Mouse (Mus musculus) left cerebral cortex, adult 2 months (tissue): ENCODE results near the gene Sphk2. TPM values are rescaled to one million over a fixed set of nuclear protein-coding genes. Genes with fewer than 3 reads are reported as not detected.

ENCODE experiments used
- DNase-seq, 2 experiments: peaks; one replicate each; pipeline ENCODE4 v3.0.0; 2021 to 2022; ENCODE audit warnings: low spot score in 2 of 2, mixed read lengths in 1 of 2; ENCODE audit errors: extremely low spot score in 1 of 2
- H3K27ac ChIP-seq: fragments of 200-600 bp; 2 replicates; pipeline ENCODE4 v1.8.1; 2022
- H3K4me3 ChIP-seq: fragments of 200-600 bp; 2 replicates; pipeline ENCODE4 v1.8.1; 2022
- CTCF ChIP-seq: fragments of 200-600 bp; IDR thresholded peaks from 2 replicates; pipeline ENCODE4 v1.8.1; 2022; ENCODE audit warnings: antibody characterized with exemption, mild to moderate bottlenecking, moderate library complexity
- intact Hi-C: fragments of 180-260 bp; cut with DNase I; formaldehyde crosslinking; loops from one replicate; pipeline ENCODE4 v1.15.1; 2025
- total RNA-seq, 2 experiments: library from RNA; stranded (reverse); gene quantifications; 2 replicates each; pipeline ENCODE4 v1.2.3; 2021

The Sphk2 gene
- total RNA-seq, 2 experiments from 2014 or later, result 30.8 to 34.4 TPM

DNA sequence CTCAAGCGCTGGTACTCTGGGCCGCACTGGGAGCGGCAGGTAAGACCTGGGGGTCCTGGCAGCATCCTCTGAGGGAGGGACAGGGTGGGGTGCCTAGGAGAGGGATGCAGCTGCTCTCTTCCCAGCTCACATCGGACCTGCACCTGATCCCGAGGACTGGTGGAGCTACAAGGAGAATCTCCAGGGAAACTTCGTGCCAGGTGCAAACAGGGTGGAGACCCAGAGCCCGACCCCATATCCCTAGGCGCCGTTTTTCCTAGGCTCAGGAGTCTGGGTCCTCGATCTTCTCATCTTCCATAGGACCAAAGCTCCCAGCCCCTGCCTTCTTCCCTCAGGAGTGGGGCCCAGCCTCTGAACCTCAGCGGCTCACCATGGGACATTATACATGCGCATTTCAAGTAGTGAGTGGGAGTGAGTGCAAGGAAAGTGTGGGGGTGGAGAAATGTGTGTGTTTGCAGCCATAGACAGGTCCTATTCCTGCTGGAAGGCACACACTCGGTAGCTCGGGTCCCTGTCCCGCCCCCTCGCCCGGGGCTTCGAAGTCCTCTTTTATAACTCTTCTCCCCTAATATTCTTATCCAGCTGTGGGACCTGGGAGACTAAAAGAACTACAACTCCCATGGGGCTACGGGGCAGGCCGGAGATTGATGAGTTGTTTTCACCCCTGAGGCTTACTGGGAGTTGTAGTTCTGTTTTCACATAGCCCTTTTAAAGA, 17.3 kb downstream of the Sphk2 start:
- intact Hi-C loops, result no loop called here
- peak overlapping the region; percentile 66 for H3K4me3 ChIP-seq
- peak; percentile 69 to 82 for DNase-seq
- no peak for TF ChIP-seq CTCF
- H3K27ac ChIP-seq, result peak overlapping the region; percentile 98

DNA sequence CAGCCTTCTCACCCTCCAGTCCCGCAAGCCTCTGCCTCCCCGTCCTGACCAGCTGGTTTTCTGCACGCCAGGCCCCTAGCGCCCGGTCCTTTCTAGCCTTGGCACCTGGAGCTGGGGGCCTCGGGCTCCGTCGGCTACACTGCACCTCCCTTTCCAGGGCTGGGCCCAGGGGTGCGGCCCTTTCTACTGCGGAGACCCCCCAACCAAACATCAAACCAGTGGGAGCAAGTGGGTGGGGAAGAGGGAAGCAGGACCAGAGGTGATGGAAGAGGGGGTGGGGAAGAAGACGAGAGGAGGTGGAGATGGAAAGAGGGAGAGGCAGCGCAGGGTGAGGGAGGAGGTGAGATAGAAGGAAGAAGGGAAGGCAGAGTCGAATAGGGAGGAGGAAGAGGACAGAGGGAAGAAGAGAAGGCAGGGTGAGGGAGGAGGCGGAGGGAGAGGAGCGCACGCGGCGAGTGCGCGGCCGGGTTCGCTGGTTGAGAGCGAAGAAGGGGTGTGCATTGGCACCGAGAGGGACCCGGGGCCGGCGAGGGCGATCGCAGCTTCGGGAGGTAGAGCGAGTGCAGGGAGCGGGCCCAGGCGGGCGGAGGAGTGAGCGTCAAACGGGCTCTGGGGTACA, 18.2 kb downstream of the Sphk2 start, which contains the start of gene Car11:
TSS of gene Car11 (plus strand) at position 321 of the 619 bp plus-strand sequence.
- intact Hi-C loops, result no loop called here
- Histone ChIP-seq H3K27ac (peak within 1 kb of the TSS; percentile 98), H3K4me3 (peak within 1 kb of the TSS; percentile 66)
- no peak for TF ChIP-seq CTCF
- peak in 1 of 2 experiments; percentile 56 for DNase-seq

DNA sequence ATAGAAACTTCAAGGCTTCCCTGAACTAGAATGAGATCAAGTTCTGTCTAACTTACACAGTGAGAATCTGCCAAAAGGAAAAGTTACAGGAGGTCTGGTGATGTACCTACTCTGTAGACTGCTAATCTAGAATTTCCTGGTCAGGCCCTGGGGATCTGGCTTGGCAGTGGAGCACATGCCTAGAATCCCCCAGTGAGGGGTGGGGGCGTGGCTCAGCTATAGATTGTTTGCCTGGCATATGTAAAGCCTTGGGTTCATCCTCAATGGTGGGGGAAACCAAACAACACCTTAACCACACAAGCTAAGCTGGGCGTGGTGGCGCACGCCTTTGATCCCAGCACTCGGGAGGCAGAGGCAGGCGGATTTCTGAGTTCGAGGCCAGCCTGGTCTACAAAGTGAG, 19.9 kb downstream of the Sphk2 start:
- intact Hi-C loops, result no loop called here

DNA sequence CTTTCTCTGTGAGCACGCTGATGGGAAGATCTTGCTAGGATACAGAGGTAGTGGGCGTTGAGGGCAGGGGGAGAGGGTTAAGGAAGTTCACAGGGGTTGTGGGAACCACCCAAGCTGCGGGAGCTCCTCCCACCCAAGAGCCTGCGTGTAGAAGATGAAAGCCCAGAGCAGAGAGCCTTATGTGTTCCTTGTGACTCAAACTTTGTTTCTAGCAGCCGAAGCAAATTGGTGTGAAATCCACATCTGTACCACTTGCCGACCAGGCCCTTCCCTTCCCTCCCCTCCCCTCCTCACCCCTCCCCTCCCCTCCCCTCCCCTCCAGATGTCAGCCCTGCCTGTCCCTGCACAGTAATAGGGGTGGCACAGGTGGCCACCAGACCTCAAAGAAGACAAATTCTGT, 22.7 kb downstream of the Sphk2 start:
- no peak for DNase-seq
- no peak overlapping the region for H3K4me3 ChIP-seq
- intact Hi-C loops, result no loop called here
- TF ChIP-seq CTCF, result no peak
- H3K27ac ChIP-seq, result no peak overlapping the region

More for the DNA sequence above, 19.9 kb downstream of the Sphk2 start:
- TF ChIP-seq CTCF, result no peak
- no peak for DNase-seq
- H3K4me3 ChIP-seq, result no peak overlapping the region
- no peak overlapping the region for H3K27ac ChIP-seq

DNA sequence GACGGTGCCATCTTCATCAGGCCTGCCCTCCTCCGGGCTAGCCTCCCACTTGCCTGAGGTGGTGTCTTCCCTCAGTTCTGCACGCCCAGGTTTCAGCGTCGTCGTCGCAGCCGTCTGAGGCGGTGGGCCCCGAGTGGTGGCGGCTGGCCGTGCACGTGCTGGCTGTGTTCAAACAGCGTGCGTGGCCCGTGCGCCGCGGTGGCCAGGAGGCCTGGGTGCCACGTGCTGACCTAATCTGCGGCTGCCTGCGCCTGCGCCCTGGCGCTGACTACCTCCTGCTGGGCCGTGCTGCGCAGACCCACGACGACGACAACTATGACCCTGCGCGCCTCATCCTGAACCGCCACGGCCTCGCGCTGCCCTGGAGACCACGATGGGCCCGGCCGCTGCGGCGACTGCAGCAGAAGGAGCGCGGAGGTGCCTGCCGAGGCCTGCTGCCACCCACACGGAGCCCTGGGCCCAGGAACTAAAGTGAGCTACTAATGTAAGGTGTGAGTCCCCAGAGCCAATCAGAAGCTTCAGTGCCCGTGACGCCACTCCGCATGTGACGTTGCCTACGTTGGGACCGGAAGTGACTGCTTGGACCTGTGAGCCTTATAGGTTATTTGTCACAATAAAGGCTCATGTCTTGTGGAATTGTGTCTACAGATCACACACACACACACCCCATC, 23.7 kb downstream of the Sphk2 start, which contains the start of gene Sec1:
TSS of gene Sec1 (minus strand) at position 482 of the 671 bp plus-strand sequence.
- TF ChIP-seq CTCF, result no peak
- Histone ChIP-seq H3K4me3 (no peak within 1 kb of the TSS), H3K27ac (no peak within 1 kb of the TSS)
- intact Hi-C loops, result no loop called here
- DNase-seq, result no peak

DNA sequence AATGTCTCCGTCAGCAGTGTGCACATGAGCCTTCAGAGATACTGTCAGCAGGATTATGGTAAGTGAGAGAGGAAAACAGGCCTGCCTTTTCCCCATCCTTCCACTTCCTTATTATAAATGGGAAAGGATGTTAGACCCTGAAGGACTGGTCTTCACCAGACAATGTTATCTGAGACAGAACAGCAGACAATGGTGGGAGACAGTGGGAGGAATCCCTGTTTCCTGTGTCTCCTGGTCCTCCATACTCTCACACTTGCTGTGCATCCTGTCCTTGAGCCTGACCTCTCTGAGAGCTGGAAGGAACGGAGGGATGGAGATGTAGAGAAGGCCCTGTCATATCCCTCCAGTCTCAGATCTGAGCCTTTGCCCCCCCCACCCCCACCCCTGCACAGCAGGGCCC, 25.4 kb downstream of the Sphk2 start:
- intact Hi-C loops, result no loop called here
- TF ChIP-seq CTCF, result no peak
- no peak for DNase-seq

DNA sequence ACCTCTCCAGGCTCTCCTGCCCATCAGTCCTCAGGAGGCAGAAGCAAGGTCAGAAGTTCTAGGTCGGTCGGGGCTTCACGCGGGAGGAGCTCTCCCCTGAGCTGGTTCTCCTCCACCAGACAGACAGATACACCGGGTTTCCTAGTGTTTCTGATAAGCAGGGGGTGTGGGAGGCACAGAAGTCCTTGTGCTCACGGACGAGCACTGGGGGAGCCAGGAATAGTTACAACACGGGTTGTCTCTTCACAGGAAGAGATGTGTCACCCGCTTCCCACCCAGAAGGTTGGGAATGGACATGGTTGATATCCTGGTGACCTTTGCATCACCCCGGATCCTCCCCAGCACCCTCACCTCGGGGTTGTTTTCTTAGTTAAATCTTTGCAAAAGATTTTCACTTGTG, 28.0 kb downstream of the Sphk2 start:
- no peak for TF ChIP-seq CTCF
- no peak overlapping the region for H3K27ac ChIP-seq
- no peak for DNase-seq
- intact Hi-C loops, result no loop called here
- no peak overlapping the region for H3K4me3 ChIP-seq

More for the DNA sequence above, 25.4 kb downstream of the Sphk2 start:
- Histone ChIP-seq H3K4me3 (no peak overlapping the region), H3K27ac (no peak overlapping the region)

DNA sequence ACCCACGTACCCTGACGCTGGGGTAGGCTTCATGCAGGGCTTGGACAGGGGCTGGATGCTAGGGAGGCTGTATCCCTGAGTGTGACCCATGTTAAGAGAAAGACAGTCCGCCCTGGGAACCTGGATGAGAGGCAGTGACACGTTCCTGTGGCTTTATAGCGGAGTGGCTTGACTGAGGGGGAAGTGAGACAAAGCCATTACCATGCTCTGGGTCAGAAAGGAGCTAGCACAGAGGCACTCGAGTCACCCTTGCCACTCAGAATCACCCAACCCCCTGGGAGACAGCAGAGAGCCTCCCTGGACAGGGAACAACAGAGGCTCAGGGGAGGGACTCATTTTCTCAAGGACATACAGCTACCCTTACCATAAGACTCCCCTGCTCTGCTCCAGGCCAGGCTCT, 28.7 kb downstream of the Sphk2 start:
- intact Hi-C loops, result no loop called here
- DNase-seq, result no peak
- Histone ChIP-seq H3K27ac (no peak overlapping the region), H3K4me3 (no peak overlapping the region)
- no peak for TF ChIP-seq CTCF

DNA sequence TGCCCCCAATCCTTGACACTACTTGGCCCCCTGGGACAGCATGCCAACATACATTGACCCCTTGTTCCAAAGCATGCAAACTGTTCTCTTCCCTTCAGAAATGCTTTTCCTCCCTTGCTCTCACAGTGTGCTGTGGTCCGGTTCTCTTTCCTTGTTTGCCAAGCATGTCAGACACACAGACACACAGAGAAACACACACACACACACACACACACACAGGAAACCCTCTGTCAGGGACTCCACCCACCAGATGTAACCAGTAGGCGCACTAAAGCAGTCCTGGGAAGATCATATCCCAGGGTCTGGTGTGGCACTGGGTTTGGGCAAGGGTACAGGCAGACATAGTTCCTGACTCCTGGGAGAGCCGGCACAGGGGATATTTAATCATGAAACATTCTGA, 31.0 kb downstream of the Sphk2 start:
- TF ChIP-seq CTCF, result no peak
- Histone ChIP-seq H3K4me3 (no peak overlapping the region), H3K27ac (no peak overlapping the region)
- no peak for DNase-seq
- intact Hi-C loops, result no loop called here

DNA sequence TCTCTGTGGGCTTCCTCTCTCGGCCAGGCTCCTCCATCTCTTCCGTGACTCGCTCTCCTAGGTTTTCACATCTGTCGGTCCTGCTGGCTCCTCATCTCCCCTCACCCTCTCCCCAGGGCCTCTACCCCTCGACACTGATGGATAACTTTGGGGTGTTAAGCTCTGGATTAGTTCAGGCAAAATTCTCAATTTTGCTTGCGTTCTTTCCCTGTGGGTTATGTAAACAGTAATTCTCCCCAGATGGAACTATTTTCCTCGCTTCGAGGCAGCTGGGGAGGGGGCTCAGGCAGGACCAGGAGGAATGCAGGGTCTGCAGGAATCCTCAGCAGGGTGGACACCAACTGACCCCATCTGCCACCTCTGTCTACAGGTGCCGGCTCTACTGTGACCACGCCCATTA, 32.0 kb downstream of the Sphk2 start:
- no peak for DNase-seq
- Histone ChIP-seq H3K27ac (no peak overlapping the region), H3K4me3 (no peak overlapping the region)
- TF ChIP-seq CTCF, result no peak
- intact Hi-C loops, result no loop called here

DNA sequence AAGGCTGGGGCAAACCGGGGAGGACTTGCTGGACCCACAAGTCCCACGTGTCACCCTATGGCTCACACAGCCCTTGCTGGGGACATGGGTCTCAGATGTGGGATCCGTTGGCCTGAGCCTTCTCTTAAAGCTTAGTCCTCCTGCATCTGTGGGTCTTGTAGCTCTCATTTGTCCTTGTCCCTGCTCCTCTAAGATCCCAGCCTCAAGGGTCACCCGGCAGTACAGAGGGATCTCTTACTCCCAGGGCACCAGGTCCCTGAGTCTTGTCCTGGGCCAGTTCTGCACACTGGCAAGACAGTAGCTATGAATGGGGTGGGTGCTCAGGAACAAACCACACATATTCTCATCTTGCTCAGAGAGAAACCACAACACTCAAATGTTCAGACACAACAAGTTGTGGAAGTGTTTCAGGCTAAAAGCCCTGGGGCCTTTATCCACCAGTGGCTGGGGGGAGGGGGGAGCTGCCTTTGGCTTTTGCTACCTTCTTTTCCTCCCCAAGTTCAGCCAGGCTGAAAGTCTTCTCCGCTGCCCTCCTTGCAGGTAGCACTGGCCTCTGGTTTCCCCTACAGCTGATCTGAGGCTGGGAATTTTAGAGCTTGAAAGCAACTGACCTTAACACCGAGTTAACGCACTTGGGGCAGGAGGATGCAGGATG, 34.3 kb downstream of the Sphk2 start, which contains the start of gene Ntn5:
TSS of gene Ntn5 (plus strand) at position 627 of the 655 bp plus-strand sequence.
- no peak for DNase-seq
- TF ChIP-seq CTCF, result no peak
- H3K27ac ChIP-seq, result peak within 1 kb of the TSS; percentile 28; the same call in 1 of the 2 replicates
- intact Hi-C loops, result loop anchor here (2.0 to 5.0 kb wide), 2 partner anchors 91 to 216 kb away; partner anchors contain the start of gene Bax
- peak within 1 kb of the TSS; percentile 11 for H3K4me3 ChIP-seq
